Mouse (Mus musculus): Measurements from ENCODE around the gene Stx19. TPM values are rescaled to one million over a fixed set of nuclear protein-coding genes. Genes with fewer than 3 reads are reported as not detected.

Stx19 gene
- not detected for total RNA-seq (2021)

- intact Hi-C loops (cut with DNase I), result no loop called here
- DNase-seq, result no peak
Observed at GRCm38 (mm10) chr16:62814491-62814890, at the start of gene Stx19. Gene Stx19, plus strand, starts transcription at chr16:62814676.

- intact Hi-C loops (cut with DNase I), result no loop called here
- DNase-seq, result no peak
Observed at GRCm38 (mm10) chr16:62773462-62773861, 41.0 kb upstream of the Stx19 start.

GRCm38 (mm10) chr16:62776034-62776433 is 38.4 kb upstream of the Stx19 start:
- intact Hi-C loops (cut with DNase I), result no loop called here
- DNase-seq, result no peak

- intact Hi-C loops (cut with DNase I), result no loop called here
Observed at GRCm38 (mm10) chr16:62778282-62778681, 36.2 kb upstream of the Stx19 start.

GRCm38 (mm10) chr16:62782229-62782628 is 32.2 kb upstream of the Stx19 start:
- intact Hi-C loops (cut with DNase I), result no loop called here
- no peak for DNase-seq

More at GRCm38 (mm10) chr16:62778282-62778681, 36.2 kb upstream of the Stx19 start:
- no peak for DNase-seq

- DNase-seq, result peak; percentile 93
- intact Hi-C loops (cut with DNase I), result no loop called here
Observed at GRCm38 (mm10) chr16:62786621-62787331, 27.7 kb upstream of the Stx19 start, which contains the start of gene Nsun3. Gene Nsun3, minus strand, starts transcription at chr16:62786818.

GRCm38 (mm10) chr16:62796608-62797007 is 17.9 kb upstream of the Stx19 start:
- no peak for DNase-seq
- intact Hi-C loops (cut with DNase I), result no loop called here

- intact Hi-C loops (cut with DNase I), result no loop called here
- no peak for DNase-seq
Observed at GRCm38 (mm10) chr16:62798808-62799207, 15.7 kb upstream of the Stx19 start.

GRCm38 (mm10) chr16:62799426-62799825 is 15.1 kb upstream of the Stx19 start:
- no peak for DNase-seq
- intact Hi-C loops (cut with DNase I), result no loop called here

GRCm38 (mm10) chr16:62799839-62800238 is 14.6 kb upstream of the Stx19 start:
- DNase-seq, result no peak
- intact Hi-C loops (cut with DNase I), result no loop called here

GRCm38 (mm10) chr16:62804621-62805020 is 9.9 kb upstream of the Stx19 start:
- intact Hi-C loops (cut with DNase I), result no loop called here

GRCm38 (mm10) chr16:62807249-62807979 is 7.1 kb upstream of the Stx19 start:
- DNase-seq, result no peak
- intact Hi-C loops (cut with DNase I), result no loop called here

More at GRCm38 (mm10) chr16:62804621-62805020, 9.9 kb upstream of the Stx19 start:
- DNase-seq, result no peak

GRCm38 (mm10) chr16:62810855-62811254 is 3.6 kb upstream of the Stx19 start:
- no peak for DNase-seq
- intact Hi-C loops (cut with DNase I), result no loop called here

GRCm38 (mm10) chr16:62813790-62814189 is 686 bp upstream of the Stx19 start:
- intact Hi-C loops (cut with DNase I), result no loop called here
- no peak for DNase-seq

GRCm38 (mm10) chr16:62822472-62822871 is 8.0 kb downstream of the Stx19 start:
- intact Hi-C loops (cut with DNase I), result no loop called here
- DNase-seq, result no peak

GRCm38 (mm10) chr16:62826156-62827001 is 11.9 kb downstream of the Stx19 start:
- intact Hi-C loops (cut with DNase I), result no loop called here
- DNase-seq, result no peak

- intact Hi-C loops (cut with DNase I), result no loop called here
- DNase-seq, result no peak
Observed at GRCm38 (mm10) chr16:62832027-62832426, 17.6 kb downstream of the Stx19 start.

GRCm38 (mm10) chr16:62832481-62832880 is 18.0 kb downstream of the Stx19 start:
- intact Hi-C loops (cut with DNase I), result no loop called here
- DNase-seq, result peak; percentile 35

- DNase-seq, result no peak
- intact Hi-C loops (cut with DNase I), result no loop called here
Observed at GRCm38 (mm10) chr16:62834016-62834735, 19.7 kb downstream of the Stx19 start.

- intact Hi-C loops (cut with DNase I), result no loop called here
- no peak for DNase-seq
Observed at GRCm38 (mm10) chr16:62845341-62845740, 30.9 kb downstream of the Stx19 start.

Measured in left cerebral cortex, postnatal 4 days (tissue).